Mouse (Mus musculus): ENCODE data around the gene Yes1.
"Not testable (repeated sequence)": the region's sequence is repeated elsewhere in the genome, so short reads cannot be mapped to it uniquely, and the experiment has no call there.

The Yes1 gene

GRCm38 (mm10) chr5:32706226-32706780 lies 95.3 kb downstream of the Yes1 start:
- no peak for DNase-seq (ENCODE audit: low spot score in 2 of 2)

- no peak for DNase-seq (ENCODE audit: low spot score in 2 of 2)
These were observed 100.5 kb downstream of the Yes1 start for GRCm38 (mm10) chr5:32711485-32711884.

- no peak for DNase-seq (ENCODE audit: low spot score in 2 of 2)
These were observed 101.5 kb downstream of the Yes1 start for GRCm38 (mm10) chr5:32712221-32713041.

GRCm38 (mm10) chr5:32713042-32713702 lies 102.2 kb downstream of the Yes1 start:
- no peak for DNase-seq (ENCODE audit: low spot score in 2 of 2)

- DNase-seq (ENCODE audit: low spot score in 2 of 2): peak; percentile 90 to 93
These were observed 102.9 kb downstream of the Yes1 start for GRCm38 (mm10) chr5:32713703-32714467.

- DNase-seq (ENCODE audit: low spot score in 2 of 2): no peak
These were observed 106.8 kb downstream of the Yes1 start for GRCm38 (mm10) chr5:32717726-32718125.

GRCm38 (mm10) chr5:32718916-32719315 lies 107.9 kb downstream of the Yes1 start:
- DNase-seq (ENCODE audit: low spot score in 2 of 2): no peak

GRCm38 (mm10) chr5:32720416-32720815 lies 109.4 kb downstream of the Yes1 start:
- DNase-seq (ENCODE audit: low spot score in 2 of 2): no peak

GRCm38 (mm10) chr5:32721316-32721715 lies 110.3 kb downstream of the Yes1 start:
- DNase-seq (ENCODE audit: low spot score in 2 of 2): no peak

GRCm38 (mm10) chr5:32722263-32722662 lies 111.3 kb downstream of the Yes1 start:
- DNase-seq (ENCODE audit: low spot score in 2 of 2): no peak

- not testable (repeated sequence) for DNase-seq (ENCODE audit: low spot score in 2 of 2)
These were observed 111.7 kb downstream of the Yes1 start for GRCm38 (mm10) chr5:32722711-32723110.

- no peak for DNase-seq (ENCODE audit: low spot score in 2 of 2)
These were observed 113.0 kb downstream of the Yes1 start for GRCm38 (mm10) chr5:32723981-32724380.

GRCm38 (mm10) chr5:32725397-32725796 lies 114.4 kb downstream of the Yes1 start:
- DNase-seq (ENCODE audit: low spot score in 2 of 2): not testable (repeated sequence)

GRCm38 (mm10) chr5:32728300-32728699 lies 117.3 kb downstream of the Yes1 start:
- no peak for DNase-seq (ENCODE audit: low spot score in 2 of 2)

GRCm38 (mm10) chr5:32728851-32729250 lies 117.9 kb downstream of the Yes1 start:
- no peak for DNase-seq (ENCODE audit: low spot score in 2 of 2)

GRCm38 (mm10) chr5:32733892-32734291 lies 122.9 kb downstream of the Yes1 start:
- not testable (repeated sequence) for DNase-seq (ENCODE audit: low spot score in 2 of 2)

GRCm38 (mm10) chr5:32735779-32736178 lies 124.8 kb downstream of the Yes1 start:
- DNase-seq (ENCODE audit: low spot score in 2 of 2): no peak

Data from left cerebral cortex, adult 9 months (tissue).